Mouse (Mus musculus): ENCODE data around the gene Sez6l. TPM values are rescaled to one million over a fixed set of nuclear protein-coding genes. Genes with fewer than 3 reads are reported as not detected.
"Not testable (repeated sequence)": the region's sequence is repeated elsewhere in the genome, so short reads cannot be mapped to it uniquely, and the experiment has no call there.

Sez6l gene
- total RNA-seq, 4 experiments from 2014 or later, result 193 to 229 (median 215) TPM

DNA sequence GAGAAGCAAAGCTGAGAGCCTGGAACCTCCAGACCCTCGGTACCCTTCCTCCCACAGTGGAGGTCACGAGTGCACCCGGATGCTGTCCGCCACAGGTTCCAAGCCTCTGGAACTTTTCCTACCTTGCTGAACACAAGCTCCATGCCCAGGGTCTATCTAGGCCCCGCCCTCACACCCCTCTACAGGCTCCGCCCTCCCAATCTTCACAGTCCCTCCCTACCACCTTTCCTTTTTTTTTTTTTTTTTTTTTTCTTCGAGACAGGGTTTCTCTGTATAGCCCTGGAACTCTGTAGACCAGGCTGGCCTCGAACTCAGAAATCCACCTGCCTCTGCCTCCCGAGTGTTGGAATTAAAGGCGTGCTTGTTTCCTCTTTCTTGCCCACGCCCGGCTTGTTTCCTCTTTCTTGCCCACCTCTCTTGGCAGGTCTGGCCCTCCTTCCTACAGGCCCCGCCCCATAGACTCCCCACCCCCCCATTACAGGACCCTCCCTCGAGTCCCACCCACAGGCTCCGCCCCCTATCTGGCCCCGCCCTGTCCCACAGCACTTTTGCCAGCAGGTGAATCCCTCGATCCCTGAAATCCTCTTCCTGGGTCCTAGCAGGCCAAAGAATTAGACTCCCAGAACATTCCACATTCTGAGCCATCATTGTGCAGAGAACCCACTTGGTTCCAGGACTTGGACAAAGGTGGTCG is 128.1 kb downstream of the Sez6l start, which contains the start of gene Gm6588:
Gene Gm6588 (plus strand): TSS at position 680 of the 694 bp plus-strand sequence.
- DNase-seq (ENCODE audit: low spot score in 2 of 2), result no peak

DNA sequence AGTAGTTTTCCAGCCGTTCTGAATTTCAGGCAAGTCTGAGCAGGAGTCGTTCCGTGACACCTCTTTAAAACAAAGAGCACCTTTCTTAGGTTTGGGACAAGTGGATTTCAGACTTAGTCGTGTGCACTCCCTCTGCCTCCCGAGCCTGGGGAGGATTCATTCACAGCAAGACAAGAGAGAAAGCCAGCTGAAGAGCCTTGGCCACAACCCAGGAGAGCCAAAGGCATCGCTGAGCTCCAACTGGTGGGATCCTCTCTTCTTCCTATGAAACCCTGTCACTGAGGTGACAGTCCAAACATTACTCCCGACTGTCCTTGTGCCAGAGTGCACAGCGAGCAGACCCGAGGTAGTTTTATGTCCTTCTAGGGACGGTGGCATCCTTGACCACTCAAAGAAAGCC is 138.4 kb downstream of the Sez6l start:
- no peak for DNase-seq (ENCODE audit: low spot score in 2 of 2)

DNA sequence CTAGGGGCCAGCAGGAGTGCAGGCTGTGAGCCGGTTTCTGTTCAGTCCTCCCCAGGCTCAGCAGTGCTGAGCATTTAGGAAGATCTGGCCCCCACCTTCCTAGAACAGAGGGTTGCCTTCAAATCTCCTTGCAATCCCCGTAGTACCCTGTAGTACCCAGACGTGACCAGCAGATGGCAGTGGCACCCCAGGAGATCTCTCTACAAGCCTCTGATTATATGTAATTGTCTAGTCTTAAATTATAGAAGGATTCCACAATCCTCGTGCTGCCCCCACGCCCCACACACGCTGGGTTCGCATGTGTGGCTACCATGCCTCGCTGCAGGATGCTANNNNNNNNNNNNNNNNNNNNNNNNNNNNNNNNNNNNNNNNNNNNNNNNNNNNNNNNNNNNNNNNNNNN is 144.0 kb downstream of the Sez6l start:
- peak; percentile 72 to 91 for DNase-seq (ENCODE audit: low spot score in 2 of 2)

DNA sequence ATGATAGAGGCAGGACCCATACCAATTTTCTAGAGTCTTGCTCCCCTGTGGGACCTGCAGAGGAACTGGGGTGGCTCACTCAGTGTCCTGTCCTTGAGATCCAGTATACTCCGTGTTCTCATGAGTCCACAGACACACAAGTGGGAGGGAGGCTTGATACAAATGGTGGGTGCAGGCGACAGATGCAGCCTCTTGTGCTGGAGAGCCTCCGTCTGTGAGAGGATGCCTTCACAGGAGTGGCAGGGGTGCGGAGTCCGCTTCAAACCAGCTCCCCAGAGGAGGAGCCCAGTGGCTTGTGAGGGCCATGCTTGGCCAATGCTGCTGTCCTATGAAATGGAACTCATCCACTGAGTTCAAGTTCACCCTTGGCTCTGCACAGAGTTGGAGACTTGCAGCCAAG is 145.0 kb downstream of the Sez6l start:
- DNase-seq (ENCODE audit: low spot score in 2 of 2), result peak in 1 of 2 experiments; percentile 65

DNA sequence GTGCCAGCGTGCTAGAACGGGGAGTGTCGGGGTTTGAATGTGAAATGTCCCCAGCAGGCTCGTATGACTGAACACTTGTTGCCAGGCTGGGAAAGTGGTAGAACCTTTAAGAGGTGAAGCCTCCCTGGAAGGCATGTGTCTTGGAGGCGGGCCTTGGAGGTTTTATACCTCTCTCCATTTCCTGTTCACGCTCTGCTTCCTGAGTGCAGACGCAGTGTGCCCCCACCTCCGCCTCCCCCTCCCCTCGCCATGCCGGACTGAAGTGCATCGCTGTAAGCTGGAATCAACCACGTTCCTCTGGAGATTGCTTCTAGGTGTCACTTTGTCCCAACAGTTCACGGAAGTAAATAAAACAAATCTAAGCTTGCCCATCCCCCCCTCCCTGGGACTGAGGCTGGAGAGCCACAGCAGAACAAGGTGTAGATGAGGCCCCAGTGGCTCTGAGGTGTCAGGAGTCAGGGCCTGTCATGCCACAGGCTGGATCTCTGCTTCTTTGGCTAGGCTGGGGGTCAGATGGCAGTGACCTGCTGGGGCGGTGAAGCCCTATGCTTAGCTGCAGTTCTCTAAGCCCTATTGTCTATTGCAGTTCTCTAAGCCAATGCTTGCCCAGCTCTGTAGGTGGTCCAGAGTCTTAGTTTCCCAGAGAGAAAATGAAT is 145.7 kb downstream of the Sez6l start:
- DNase-seq (ENCODE audit: low spot score in 2 of 2), result no peak

DNA sequence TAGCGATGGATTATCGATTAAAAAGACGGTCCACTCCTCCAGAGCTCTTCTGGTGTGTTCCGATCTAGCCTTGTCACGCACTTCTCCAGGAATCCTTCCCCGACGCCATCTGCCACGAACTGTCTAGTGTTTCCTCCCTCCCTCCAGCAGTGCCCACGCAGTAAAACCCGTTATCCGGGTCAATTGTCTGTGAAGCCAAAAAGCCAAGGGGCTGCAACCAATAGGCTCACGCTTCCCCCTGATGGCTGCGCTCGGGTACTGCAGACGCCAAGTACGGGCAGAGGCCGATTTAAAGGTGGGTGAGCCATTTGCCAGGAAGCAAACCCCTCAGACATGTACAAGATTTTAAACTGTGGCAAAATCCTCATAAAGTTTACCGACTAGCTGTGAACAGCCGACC is 148.0 kb downstream of the Sez6l start:
- DNase-seq (ENCODE audit: low spot score in 2 of 2), result peak; percentile 60 to 66

GRCm38 (mm10) chr5:112427283-112427682 is 149.7 kb downstream of the Sez6l start:
- peak in 1 of 2 experiments; percentile 73 for DNase-seq (ENCODE audit: low spot score in 2 of 2)

GRCm38 (mm10) chr5:112426635-112427034 is 150.3 kb downstream of the Sez6l start:
- no peak for DNase-seq (ENCODE audit: low spot score in 2 of 2)

GRCm38 (mm10) chr5:112419535-112419934 is 157.4 kb downstream of the Sez6l start:
- DNase-seq (ENCODE audit: low spot score in 2 of 2), result no peak

- DNase-seq (ENCODE audit: low spot score in 2 of 2), result no peak
Measured at GRCm38 (mm10) chr5:112418023-112418422, 159.0 kb downstream of the Sez6l start.

DNA sequence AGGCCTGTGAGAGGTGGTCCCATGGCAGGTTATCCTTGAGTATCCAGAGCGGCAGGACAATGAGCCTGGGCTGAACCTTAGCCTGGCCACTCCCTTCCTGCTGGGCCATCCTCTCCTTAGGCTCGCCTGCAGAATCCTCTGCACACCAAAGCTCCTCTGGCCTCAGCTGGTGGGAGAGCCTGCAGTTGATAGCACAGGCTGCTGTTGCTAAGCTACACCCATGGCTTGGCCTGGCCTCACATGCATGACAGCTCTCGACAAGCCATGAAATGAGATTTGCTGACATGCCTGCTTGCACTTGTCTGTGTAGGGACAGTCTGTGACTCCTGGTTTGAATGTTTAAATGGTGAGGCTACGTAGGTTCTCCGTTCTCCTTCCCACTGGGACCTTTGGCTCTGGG is 160.3 kb downstream of the Sez6l start:
- DNase-seq (ENCODE audit: low spot score in 2 of 2), result no peak

GRCm38 (mm10) chr5:112412781-112413180 is 164.2 kb downstream of the Sez6l start:
- DNase-seq (ENCODE audit: low spot score in 2 of 2), result not testable (repeated sequence)

DNA sequence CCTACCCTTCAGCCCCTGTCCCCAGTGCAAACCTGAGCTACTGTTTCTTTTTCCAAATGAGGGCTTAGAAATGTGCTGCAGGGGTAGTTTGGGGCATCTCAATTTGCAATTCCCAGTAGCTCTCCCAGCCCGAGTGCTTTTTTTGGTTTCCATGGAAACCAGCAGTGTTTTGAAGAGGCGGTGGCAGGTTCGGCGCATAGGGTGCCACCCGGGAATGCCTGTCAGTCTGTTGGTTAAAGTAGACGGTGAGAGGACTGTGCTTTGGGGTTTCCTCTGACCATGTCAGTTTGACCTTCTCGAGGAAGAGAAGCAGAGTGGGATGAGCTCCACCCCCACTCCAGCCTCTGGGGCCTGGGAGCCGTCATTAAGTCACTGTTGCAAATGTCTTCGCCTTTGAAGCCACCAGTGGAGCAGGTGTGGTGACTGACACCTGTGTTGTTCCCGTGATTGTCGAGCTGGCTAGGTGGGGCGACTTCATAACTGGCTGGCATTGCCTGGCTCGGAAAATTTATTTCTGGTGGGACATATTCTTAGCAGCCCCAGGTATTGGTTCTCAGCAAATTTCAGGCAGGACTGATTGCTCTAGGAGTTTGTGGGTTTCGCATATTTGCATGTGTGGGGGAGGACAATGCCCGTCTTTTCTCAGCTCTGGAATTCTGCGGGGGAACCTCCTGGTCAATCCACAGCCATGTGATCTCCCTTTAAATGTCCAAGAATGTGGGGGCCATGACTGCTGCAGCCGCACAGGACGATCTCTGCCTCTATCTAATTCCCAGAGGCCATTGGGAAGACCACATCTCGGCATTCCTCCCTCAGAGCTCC is 165.3 kb downstream of the Sez6l start:
- peak; percentile 57 to 70 for DNase-seq (ENCODE audit: low spot score in 2 of 2)

GRCm38 (mm10) chr5:112411072-112411471 is 165.9 kb downstream of the Sez6l start:
- no peak for DNase-seq (ENCODE audit: low spot score in 2 of 2)

DNA sequence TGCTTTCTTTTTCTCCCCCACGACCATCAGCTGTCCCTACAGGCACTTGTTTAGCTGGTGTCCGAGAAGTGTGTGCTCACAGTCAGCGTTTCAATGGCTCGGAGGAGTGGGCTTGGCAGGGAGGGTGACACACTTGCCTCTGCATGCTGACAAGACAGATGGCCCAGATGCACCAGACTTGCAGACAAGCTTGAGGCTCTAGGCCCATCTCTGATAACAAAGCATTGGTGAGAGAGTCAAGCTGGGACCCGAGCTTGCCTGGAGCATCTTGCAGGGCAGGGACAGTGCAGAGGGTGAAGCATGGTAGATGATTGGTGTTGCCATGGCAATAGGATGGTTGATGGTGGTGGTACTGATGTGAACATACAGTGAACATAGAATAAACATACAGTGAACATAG is 167.7 kb downstream of the Sez6l start:
- no peak for DNase-seq (ENCODE audit: low spot score in 2 of 2)

DNA sequence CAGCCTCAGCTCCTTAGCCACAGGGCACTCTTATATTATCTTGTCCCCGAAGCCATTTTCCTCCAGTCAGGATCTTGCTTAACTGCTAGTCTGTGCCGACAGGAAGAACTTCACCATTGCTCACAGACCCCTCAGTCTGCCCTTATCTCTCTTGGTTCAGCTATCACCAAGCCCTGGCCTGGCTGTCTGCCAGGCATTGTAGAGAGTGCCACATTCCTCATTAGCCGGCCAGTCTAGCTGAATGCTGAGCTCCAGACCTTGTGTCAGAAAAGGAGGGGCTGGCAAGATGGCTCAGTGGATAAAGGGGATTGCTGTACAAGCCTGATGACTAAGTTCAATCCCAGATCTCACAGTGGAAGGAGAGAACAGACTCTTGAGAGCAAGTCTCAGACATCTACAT is 171.0 kb downstream of the Sez6l start:
- DNase-seq (ENCODE audit: low spot score in 2 of 2), result no peak

- no peak for DNase-seq (ENCODE audit: low spot score in 2 of 2)
Measured at GRCm38 (mm10) chr5:112402437-112402836, 174.5 kb downstream of the Sez6l start.

DNA sequence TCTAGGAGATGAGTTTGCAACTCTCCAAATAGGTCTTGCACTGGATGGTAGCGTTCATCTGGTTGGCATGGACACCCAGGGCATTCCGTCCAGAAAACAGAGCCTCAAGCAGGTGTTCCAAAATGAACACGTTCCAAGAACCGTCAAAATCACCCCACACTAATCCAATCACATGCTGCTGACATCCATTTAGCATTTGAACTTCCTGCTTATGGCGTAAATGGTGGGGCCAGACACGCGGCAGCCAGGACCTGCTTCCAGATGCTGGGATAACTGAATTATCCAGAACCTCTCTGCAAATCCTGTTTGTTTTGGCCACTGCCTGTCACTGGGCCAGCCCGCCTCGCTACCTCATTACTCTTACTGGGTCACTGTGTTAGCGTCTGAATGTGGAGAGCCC is 177.7 kb downstream of the Sez6l start:
- DNase-seq (ENCODE audit: low spot score in 2 of 2), result no peak

- DNase-seq (ENCODE audit: low spot score in 2 of 2), result no peak
Measured at GRCm38 (mm10) chr5:112396066-112396465, 180.9 kb downstream of the Sez6l start.

GRCm38 (mm10) chr5:112394779-112395443 is 182.1 kb downstream of the Sez6l start, which contains the start of gene Asphd2:
Asphd2 (minus strand) TSS chr5:112394866.
- peak; percentile 83 to 84 for DNase-seq (ENCODE audit: low spot score in 2 of 2)

GRCm38 (mm10) chr5:112394415-112394763 is 182.6 kb downstream of the Sez6l start:
- DNase-seq (ENCODE audit: low spot score in 2 of 2), result no peak
